Mouse (Mus musculus) monocyte, adult 5-6 weeks (primary cell): ENCODE measurements at regions not wholly inside any gene's neighbourhood (a gene's known extent, or its start where the extent isn't known, plus 50 kb on each side); places are given as distances from the start of the nearest gene placed in this dataset.
A peak's percentile ranks its signal among the peaks of the same experiment; 100 is the strongest.

Experiments used
- ATAC-seq: fragments of 153-309, 156-312 bp; replicated peaks from 2 replicates; pipeline ENCODE4 v1.8.0; 2017; ENCODE audit warnings: mild to moderate bottlenecking; ENCODE audit not compliant: low TSS enrichment, insufficient number of reproducible peaks, severe bottlenecking, poor library complexity, low FRiP score

- ATAC-seq = no peak
Measured at GRCm38 (mm10) chr8:107828541-107828940, 113.9 kb upstream of the Zfhx3 start.

GRCm38 (mm10) chr8:107833481-107833880 is 109.0 kb upstream of the Zfhx3 start:
- ATAC-seq = no peak

- ATAC-seq = no peak
Measured at GRCm38 (mm10) chr8:107846141-107846540, 96.3 kb upstream of the Zfhx3 start.

GRCm38 (mm10) chr8:107851236-107852043 is 91.0 kb upstream of the Zfhx3 start:
- ATAC-seq = no peak

- ATAC-seq = 0 out of 2 replicates have a peak, but pooled peaks have one; percentile 22
Measured at GRCm38 (mm10) chr8:107859770-107860169, 82.7 kb upstream of the Zfhx3 start.

GRCm38 (mm10) chr8:107860251-107860650 is 82.2 kb upstream of the Zfhx3 start:
- no peak for ATAC-seq

- ATAC-seq = no peak
Measured at GRCm38 (mm10) chr8:107864802-107865651, 77.4 kb upstream of the Zfhx3 start.

- no peak for ATAC-seq
Measured at GRCm38 (mm10) chr8:107865744-107866143, 76.7 kb upstream of the Zfhx3 start.

- ATAC-seq = no peak
Measured at GRCm38 (mm10) chr8:107871718-107872117, 70.7 kb upstream of the Zfhx3 start.

GRCm38 (mm10) chr8:107872121-107872520 is 70.3 kb upstream of the Zfhx3 start:
- no peak for ATAC-seq

GRCm38 (mm10) chr8:107876455-107876854 is 66.0 kb upstream of the Zfhx3 start:
- ATAC-seq = no peak

- no peak for ATAC-seq
Measured at GRCm38 (mm10) chr8:107881851-107882250, 60.6 kb upstream of the Zfhx3 start.

- ATAC-seq = no peak
Measured at GRCm38 (mm10) chr8:107885547-107885946, 56.9 kb upstream of the Zfhx3 start.

- no peak for ATAC-seq
Measured at GRCm38 (mm10) chr8:107885971-107886370, 56.5 kb upstream of the Zfhx3 start.

GRCm38 (mm10) chr8:107886516-107887253 is 55.8 kb upstream of the Zfhx3 start:
- no peak for ATAC-seq

- no peak for ATAC-seq
Measured at GRCm38 (mm10) chr8:107887333-107887732, 55.1 kb upstream of the Zfhx3 start.

GRCm38 (mm10) chr8:107890922-107891321 is 51.5 kb upstream of the Zfhx3 start:
- ATAC-seq = no peak
